Mouse (Mus musculus) cerebellum, postnatal 4 days (tissue): ENCODE results near the gene Poc1b.

Experiments
- DNase-seq, 2 experiments: peaks; one replicate each; pipeline ENCODE4 v3.0.0; 2022; ENCODE audit warnings: low spot score in 2 of 2, mixed read lengths in 1 of 2

The Poc1b gene

DNA sequence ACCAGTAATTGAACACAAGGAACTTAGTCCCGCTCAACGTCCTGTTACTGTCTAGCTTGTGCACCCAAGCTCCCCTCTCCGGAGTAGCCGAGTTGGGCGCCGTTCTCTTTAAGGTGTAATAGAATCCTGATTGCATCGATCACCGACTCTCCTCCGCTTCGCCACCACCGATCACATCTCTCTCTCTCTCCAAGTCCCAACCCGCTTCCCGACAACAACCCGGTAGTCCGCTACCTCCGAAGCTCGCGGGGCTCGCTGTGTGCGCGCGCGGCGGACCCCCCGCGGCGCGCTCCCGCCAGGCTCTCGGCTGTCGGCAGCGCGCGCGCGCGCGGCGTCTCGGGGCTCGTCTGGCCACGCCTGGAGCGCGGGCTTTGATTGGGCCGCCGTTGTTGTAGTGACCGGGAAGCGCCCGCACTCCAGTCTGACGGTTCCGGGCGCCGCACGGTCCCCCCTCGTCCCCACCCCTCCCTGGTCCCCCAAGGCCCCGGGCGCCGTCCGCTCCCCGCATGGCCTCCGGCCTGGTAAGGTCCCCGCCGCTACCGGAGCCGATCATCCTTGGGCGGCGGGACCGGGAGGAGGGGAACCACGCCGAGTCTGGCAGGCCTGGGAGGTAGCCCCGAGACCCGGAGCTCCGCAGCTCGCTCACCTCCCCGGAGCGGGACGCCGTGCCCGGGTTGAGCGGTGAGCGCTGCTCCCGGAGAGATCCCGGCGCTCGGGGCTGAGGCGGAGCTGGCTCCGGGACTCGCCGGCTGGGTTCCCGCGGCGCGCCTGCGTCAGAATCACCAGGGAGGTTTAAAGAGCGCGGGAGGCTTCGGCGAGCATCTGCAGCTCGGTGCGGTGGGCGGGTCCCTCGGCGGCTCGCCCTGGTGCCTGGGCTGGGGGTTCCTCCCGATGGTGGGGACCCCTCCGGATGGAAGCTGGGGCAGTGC is at the start of gene Poc1b:
Gene Poc1b (plus strand): TSS at position 334 of the 929 bp plus-strand sequence.
- DNase-seq: peak; percentile 66 to 86

DNA sequence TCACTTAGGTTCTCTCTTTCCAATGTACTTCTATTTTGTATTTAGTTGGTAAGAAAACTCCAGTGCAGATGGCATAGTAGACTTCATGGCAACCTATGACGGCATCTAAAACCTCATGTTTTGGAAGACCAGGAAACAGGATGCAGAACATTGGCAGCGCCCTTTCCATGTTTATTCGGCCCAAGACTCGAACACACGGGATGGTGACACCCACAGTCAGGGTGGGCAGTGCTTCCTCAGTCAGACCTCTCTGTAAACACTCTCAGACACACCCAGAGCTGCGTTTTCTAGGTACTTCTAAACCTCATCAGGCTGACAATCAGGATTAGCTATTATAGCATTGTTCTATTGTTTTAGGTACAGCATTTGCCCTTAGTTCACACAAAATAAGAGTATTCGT is 46.2 kb upstream of the Poc1b start:
- DNase-seq: no peak

DNA sequence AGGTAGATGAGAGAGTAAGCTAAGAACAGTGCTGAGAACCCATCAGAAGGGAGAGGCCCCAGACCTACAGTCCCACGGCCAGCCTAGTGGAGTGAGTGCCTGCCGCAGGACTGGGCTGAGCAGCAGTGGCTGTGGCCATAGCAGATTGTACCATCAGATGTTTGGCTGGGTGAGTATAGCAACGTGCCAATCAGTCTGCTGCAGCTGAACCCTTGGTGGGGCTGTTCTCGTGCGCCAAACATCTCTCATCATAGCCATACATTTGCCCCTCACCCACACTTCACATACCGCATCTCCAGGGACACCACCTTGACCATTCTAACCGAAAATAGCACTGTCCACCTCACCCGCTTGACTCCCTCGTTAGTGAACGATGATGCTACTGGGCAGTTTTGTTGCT is 45.4 kb upstream of the Poc1b start:
- no peak for DNase-seq

DNA sequence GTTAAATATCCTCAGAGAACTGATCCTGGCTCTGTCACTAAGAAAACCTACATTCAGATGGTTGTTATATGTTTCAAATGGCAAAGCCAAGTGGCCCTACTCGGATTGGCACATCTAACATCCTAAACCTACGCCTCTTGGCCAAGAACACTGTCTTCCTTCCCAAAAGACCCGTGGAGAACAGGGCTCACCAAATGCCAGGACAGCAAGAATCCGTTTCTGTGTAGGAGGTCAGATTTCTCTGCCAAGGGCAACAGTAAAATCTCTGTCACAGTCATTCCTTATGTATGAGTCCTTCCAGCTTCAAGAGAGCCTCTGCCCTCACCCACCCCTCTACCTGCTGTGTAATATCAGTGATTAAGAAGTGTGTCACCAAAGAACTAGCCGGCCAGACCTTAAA is 44.3 kb upstream of the Poc1b start:
- DNase-seq: no peak

DNA sequence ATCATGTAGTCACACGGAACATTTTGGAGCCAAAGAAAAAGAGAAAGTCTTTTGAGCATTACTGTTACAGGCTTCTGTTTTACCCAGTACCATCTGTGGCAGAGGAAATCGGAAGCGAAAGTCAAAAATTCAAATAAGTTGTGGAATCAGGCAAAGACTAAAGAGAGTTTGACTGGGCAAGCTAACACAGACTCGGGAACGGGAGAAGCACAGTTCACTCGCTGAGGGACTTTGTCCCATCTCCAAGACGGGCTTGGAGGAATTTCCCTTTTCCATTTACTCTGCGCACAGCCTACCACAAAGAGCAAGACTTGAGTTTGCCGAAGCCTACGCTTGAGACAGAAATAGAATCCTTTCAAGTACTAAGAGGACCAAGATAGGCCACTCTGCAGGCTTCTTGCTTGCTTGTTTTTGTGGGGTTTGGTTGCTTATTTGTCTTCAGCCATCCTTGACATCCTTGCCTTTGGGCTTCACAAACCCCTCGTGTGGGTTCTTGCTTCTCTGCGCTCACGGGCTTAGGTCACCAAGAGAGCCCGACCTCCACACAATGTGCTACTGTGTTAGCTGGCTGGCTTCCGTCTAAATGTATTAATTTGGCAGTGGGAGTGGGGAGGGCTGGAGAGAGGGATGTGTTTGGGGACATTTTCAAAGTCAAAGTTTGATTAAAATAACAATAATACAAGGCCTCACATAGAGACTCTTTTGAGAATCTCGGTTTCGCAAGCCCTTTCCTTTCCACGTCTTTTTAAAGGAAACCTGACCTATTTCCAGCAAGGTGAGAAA is 30.5 kb upstream of the Poc1b start:
- DNase-seq: no peak

DNA sequence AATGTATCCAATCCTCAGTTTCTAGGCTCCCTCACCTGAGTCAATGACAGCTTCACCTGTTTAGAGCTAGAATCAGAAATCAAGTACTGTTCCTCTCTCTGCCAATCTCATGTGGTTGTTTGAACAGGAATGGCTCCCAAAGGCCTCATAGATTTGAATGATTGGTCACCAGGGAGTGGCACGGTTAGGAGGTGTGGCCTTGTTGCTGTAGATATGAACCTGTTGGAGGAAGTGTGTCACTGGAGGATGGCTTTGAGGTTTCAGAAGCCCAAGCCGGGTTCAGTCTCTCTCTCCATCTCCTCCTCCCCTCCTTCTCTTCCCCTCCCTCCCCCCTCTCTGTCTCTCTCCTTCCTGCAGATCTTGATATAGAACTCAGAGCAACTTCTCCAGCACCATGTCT is 28.2 kb upstream of the Poc1b start:
- no peak for DNase-seq

DNA sequence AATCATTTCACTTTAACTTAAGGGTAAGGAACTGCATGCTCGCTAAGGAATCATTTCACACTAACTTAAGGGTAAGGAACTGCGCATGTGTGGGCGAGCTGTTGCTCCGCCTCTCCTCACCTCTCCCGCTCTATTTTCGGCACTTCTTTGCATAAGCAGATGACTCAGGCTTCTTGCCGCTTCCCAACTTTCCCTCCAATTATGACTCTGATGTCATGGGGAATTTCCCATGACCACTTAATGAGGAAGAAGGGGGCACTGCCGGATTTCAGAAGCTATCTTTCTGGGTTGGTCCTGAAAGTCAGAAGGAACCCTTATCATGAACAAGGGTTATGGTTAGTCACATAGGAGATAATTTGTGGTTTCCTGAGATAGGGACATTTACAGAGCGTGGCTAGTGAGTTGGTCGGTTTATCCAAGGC is 25.3 kb upstream of the Poc1b start:
- DNase-seq: no peak

DNA sequence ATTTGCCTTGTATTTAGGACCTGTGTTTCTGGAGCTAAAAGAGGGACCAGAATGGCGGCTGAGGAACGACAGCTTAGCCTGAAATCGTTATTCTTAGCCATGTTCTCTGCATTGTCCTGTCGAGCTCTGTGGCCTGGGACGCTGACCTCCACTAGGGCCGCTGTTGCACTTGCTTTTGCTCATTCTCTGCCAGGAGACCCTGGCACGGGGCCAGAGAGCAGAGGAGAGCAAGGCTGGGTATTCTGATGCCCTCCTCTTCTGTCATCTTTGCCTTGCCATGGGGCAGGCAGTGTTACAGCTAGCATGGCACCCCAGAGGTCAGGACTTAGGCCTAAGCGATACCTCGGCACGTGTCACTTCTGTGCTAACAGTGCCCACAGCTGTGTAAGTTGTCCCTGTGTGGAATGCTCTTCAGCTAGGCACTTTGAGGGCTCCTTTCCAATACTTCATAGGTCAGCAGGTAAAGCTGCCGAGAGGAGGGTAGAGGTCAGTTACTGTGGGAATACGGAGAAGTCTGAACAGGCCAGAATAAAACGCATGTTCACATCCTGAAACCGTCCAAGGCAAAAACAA is 23.3 kb upstream of the Poc1b start:
- peak; percentile 29 to 57 for DNase-seq

DNA sequence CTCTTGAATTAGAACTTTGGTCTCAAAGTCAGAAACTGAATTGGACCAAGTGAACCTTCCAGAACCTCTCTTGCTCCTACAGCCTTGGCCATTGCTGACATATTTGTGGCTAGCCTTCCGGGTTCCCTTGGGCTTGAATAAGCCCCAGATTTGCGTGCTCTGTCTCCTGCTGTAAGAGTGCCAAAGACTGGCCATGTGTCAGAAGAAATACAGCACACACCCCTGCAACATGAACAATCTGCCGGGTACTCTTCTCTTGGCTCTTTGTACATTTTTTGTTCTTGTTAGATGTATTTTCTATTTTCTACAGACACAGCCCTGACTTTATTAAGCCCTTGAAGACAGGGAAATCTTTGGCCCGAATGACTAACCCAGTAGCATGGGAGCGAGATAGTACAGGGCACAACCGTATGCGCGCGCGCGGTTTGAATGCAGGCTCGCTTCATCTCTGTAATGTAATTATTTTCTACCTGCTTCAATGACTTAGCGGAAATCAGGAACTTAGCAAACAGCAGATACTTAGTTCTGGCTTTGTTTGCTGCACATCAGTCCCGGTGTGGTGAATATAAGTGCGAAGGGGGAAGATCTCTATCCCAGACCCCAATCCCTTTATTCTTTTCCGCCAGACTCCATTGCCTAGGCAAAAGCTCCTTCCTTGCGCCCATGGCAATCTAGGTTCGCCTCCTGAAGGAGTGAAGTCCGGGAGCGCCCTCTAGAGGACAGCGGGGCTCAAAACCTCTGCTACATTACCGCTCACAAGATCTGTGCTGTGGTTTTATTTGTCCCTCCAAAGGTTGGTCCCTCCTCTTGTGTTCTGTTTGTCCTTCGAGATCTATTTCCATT is 22.2 kb upstream of the Poc1b start:
- peak; percentile 87 to 90 for DNase-seq

DNA sequence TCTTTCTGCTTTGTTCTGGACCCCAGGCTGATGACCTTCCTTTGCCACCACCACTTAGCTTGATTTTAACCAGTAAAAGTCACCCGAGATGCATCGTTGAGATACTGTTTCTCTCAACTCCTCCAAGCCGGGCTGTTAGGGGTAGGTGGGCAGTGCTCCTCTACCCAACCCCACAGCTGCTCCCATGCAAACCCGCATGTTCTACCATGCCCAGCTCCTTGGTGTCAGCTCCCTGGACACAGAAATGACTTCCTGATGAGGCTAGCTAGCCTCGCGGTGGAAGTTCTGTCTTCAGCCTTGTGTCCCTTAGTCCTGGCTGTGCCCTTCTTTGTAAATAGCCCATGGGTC is 21.6 kb upstream of the Poc1b start:
- DNase-seq: no peak

DNA sequence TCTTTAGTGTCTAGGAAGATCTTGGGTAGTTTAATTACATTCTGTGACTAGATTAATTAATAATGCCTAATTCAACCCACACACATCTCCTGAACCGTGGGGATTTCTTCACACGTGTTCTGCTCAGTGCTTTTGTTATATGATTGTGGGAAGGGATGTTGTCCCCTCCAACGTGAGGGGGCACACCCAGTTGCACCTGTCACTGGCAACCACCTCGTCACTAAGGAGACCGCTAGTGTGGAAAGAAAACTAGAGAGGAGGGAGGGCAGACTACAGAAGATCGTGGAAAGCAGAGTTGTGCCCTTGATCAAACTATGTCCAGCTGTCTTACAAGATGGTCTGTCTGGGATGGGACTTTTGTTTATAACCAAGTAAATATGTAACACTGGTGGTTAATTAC is 20.8 kb upstream of the Poc1b start:
- no peak for DNase-seq

DNA sequence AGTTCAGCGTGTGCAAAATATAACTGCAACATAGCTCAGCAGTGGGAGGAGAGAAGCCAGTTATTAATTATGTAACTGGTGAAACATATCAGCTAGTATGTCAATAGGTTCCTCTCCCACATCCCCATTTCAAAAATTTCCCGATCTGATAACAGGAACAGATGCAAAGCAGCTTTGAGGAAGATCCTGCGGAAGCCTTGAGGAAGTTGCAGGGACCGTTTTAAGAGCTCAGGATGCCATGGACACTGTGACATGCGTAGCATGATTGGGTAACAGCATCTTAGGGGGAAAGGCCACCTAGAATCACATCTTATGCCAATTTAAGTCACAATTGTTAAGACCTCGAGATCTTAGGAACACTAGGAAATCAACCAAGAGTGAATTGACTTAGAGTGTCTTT is 16.9 kb upstream of the Poc1b start:
- no peak for DNase-seq

DNA sequence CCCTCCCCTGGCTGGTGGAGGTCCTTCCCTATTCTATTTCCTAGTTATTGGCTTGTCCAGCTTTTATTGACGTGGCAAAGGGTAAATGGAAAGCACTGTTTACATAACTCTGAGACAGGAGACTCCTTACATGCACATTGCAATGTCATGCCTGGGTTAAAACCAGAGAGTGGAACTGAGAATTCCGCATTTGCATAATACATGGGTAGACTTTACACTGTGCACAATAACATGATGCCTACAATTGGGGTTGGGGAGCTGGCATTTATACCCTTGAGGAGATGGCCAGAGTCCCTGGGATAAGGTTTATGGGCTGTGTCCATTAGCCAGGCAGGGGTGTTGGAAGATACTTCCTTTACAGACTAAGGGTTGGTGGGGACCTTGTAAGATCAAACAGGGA is 13.5 kb upstream of the Poc1b start:
- DNase-seq: no peak

DNA sequence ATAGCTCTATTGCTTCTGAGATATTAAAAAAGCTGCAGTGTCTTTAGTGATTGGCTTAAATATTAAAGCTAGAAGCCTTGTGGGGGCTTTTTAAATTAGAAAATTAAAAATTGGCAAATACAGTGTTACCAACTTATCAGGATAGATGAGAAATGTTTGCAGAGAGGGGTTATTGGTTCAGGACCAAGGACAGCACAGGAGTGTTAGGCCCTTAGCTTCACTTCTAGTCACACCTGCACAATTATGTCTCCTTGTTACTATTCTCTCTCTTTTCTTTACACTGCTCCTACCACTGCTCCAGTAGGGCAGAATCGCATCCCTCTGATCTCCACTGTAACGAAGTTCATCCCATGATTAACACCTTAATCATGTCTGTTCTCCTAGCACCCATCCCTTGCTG is 11.7 kb upstream of the Poc1b start:
- DNase-seq: no peak

DNA sequence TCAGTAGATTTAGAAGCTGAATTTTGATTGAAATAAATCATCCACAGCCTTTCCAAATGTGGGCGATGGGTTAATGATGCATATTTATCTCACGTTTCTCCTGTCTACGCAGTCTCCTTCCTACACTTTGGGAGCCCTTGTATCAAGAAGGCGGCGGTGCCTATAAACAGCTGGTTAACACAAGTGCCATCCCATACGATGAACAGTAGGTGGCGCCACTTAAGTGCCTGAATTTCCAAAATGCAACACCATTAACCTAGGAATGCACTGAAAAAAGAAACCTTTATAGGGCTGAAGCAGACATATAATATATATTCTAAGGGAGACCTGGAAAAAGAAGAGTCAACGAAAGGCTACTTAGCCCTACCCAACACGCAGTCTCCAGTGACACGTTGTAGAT is 9.5 kb upstream of the Poc1b start:
- DNase-seq: peak in 1 of 2 experiments; percentile 22

DNA sequence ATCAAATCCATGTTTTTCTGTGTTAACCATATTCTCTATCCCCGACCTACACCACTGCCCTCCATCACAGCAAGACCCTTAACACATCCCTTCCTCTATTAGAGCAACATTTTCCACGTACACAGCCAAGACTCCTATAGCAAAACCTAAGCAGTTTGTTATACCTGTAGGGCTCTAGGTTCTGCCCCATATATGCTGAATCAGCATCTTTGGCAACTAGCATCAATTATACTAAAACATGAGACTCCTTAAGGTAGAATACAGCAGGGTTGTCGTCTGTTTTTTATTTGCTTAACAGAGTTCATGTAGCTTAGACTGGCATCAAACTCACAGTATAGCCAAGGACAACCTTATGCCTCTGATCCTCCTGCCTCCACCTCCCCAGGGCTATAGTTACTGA is 1.3 kb upstream of the Poc1b start:
- no peak for DNase-seq

DNA sequence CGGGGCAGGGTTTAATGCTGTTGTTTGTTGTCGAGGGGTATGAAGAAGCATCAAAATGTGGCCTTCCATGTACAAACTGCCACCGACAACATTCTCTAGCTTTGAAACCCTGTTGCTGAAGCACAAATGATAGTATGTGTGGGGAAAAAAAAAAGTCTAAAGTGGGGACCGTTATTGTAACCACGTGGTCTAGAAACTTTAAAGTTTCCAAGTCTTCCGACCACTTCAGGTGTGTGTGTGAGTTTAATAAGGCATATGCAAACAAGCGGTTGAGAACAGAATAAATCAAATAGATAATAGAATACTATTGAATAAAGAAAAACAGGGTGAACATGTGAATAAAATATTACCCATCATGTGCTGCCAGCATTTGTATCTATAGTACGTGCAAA is 529 bp upstream of the Poc1b start:
- no peak for DNase-seq

DNA sequence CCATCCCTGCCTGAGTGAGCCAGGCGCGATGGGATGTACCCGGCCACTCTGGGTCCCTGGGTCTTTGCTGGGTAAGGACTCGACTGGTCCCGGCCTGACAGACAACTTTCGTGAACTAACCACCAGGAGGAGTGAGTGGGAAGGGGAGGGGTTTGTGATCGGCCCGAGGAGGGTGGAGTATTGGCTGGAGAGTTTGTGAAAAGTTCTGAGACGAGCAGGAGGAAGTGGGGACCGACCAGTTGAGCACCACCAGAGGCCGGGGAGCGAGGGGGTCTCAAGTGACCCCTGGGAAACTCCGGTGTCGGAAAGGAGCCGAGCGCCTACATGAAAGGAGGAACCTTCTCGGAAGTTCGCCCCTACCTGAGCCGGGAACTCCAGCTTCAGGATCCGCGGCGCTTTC is 1.1 kb downstream of the Poc1b start, which contains the start of gene Galnt4:
Gene Galnt4 (plus strand): TSS at position 196 of the 400 bp plus-strand sequence.
- peak; percentile 42 to 60 for DNase-seq

DNA sequence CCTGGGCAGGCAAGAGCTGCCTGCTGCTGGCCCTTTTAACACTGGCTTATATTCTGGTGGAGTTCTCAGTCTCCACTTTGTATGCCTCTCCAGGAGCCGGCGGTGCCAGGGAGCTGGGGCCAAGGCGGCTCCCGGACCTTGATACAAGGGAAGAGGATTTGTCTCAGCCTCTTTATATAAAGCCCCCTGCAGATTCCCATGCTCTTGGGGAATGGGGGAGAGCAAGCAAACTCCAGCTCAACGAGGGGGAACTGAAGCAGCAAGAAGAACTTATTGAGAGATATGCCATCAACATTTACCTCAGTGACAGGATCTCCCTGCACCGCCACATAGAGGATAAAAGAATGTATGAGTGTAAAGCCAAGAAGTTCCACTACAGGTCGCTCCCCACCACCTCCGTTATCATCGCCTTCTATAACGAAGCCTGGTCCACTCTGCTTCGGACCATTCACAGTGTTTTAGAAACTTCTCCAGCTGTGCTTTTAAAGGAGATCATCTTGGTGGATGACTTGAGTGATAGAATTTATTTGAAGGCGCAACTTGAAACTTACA is 1.7 kb downstream of the Poc1b start:
- no peak for DNase-seq

DNA sequence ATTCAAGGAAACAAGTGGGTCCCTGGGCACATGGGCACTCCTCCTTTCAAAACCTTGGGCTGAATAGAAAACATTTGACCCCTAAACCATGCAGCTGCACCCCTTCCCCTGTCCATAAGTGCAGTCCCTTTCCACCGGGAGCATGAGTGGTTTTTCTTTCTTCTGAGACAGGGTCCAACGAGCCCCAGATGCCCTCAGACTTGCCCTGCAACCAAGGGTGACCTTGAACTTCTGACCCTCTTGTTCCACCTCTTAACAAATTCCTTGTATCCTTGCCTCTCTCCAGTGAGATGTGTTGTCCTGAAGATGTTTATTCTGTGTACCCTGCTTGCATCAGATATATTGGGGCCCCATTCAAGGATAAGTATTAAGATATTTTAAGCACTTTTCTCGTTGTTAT is 6.7 kb downstream of the Poc1b start:
- DNase-seq: no peak

DNA sequence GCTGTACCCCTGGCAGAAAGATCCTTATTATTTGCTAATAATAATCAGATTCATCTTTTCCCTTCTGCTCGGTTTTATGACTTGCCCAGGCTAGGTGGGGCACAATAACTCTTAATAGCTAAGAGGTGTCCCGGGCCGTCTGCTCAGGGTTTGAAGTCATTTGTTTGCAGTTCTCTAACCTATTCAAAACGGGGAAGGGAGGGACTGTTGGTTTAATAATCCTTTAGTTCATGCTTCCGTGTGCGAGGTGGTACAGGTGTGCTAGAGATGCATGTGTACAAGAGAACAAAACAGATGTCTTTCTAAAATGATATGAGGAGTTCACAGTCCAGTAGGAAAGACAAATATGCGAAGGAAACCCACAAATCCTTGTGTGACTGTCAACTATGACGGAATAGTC is 7.5 kb downstream of the Poc1b start:
- DNase-seq: no peak
